Mouse (Mus musculus) CD8-positive naive resting alpha-beta T cell, adult 2 months (primary cell): Measurements from ENCODE around the gene Abca8b.
"Not testable (repeated sequence)": the region's sequence is repeated elsewhere in the genome, so short reads cannot be mapped to it uniquely, and the experiment has no call there.

ENCODE experiments used
- DNase-seq, 2 experiments: peaks; one replicate each; pipeline ENCODE4 v3.0.0; 2022; ENCODE audit warnings: low read depth in 2 of 2, low spot score in 2 of 2

Gene Abca8b

GRCm38 (mm10) chr11:109995624-109996023, at the start of gene Abca8b:
Gene Abca8b (minus strand): TSS chr11:109995845.
- no peak for DNase-seq

GRCm38 (mm10) chr11:110037795-110038194, 42.1 kb upstream of the Abca8b start:
- no peak for DNase-seq

- DNase-seq, result no peak
Observed at GRCm38 (mm10) chr11:110028913-110029695, 33.5 kb upstream of the Abca8b start.

GRCm38 (mm10) chr11:110010836-110011546, 15.3 kb upstream of the Abca8b start:
- no peak for DNase-seq

GRCm38 (mm10) chr11:109995013-109995412, 632 bp downstream of the Abca8b start:
- no peak for DNase-seq

- no peak for DNase-seq
Observed at GRCm38 (mm10) chr11:109994014-109994413, 1.6 kb downstream of the Abca8b start.

- no peak for DNase-seq
Observed at GRCm38 (mm10) chr11:109991270-109991669, 4.4 kb downstream of the Abca8b start.

- no peak for DNase-seq
Observed at GRCm38 (mm10) chr11:109990256-109990655, 5.4 kb downstream of the Abca8b start.

- DNase-seq, result no peak
Observed at GRCm38 (mm10) chr11:109988164-109988563, 7.5 kb downstream of the Abca8b start.

GRCm38 (mm10) chr11:109987460-109988072, 8.1 kb downstream of the Abca8b start:
- not testable (repeated sequence) for DNase-seq

GRCm38 (mm10) chr11:109981872-109982271, 13.8 kb downstream of the Abca8b start:
- no peak for DNase-seq

GRCm38 (mm10) chr11:109970521-109970920, 25.1 kb downstream of the Abca8b start:
- DNase-seq, result no peak

GRCm38 (mm10) chr11:109961495-109962492, 33.9 kb downstream of the Abca8b start:
- no peak for DNase-seq

- DNase-seq, result no peak
Observed at GRCm38 (mm10) chr11:109955185-109955584, 40.5 kb downstream of the Abca8b start.

GRCm38 (mm10) chr11:109936915-109937314, 58.7 kb downstream of the Abca8b start:
- no peak for DNase-seq

- not testable (repeated sequence) for DNase-seq
Observed at GRCm38 (mm10) chr11:109933207-109933606, 62.4 kb downstream of the Abca8b start.

GRCm38 (mm10) chr11:109928489-109928888, 67.2 kb downstream of the Abca8b start:
- no peak for DNase-seq

GRCm38 (mm10) chr11:109926718-109927680, 68.6 kb downstream of the Abca8b start:
- DNase-seq, result no peak

GRCm38 (mm10) chr11:109922236-109922635, 73.4 kb downstream of the Abca8b start:
- no peak for DNase-seq

- DNase-seq, result no peak
Observed at GRCm38 (mm10) chr11:109919480-109919879, 76.2 kb downstream of the Abca8b start.
